25 mouse cellular contexts compared by ENCODE assay signal in genomic region chr16:12309826-12310225, GRCm38 (mm10).
DNase-seq lines count a peak whose midpoint lies in the region; ATAC-seq and TF ChIP-seq lines count a peak whose summit lies in the region.
"Had no signal": no experiment of that assay in that cellular context is flagged by ENCODE, and none has a peak within 500 bp of the region (broad histone marks: within the 10 kb centered on the region; RNA-seq: fewer than 3 reads in every experiment).

No protein-coding gene starts in this region.

- no peaks in the 10 kb centered on the region for H3K4me1 ChIP-seq in kidney, embryonic 14.5 days (ENCODE audit: control insufficient read depth, insufficient read depth, low read length)
- no peaks in the 10 kb centered on the region for H3K4me1 ChIP-seq in kidney, postnatal 0 days (replicated peaks; ENCODE audit: insufficient read depth, low read length)
- 0 out of 2 replicates have a peak, but pooled peaks cover 3% of the 10 kb centered on the region for H3K4me1 ChIP-seq in limb, embryonic 14.5 days (ENCODE audit: control insufficient read depth, insufficient read depth, low read length)
- H3K4me1 ChIP-seq: embryonic facial prominence, embryonic 15.5 days; hindbrain, embryonic 12.5 days; hindbrain, embryonic 15.5 days had no signal

- no peak overlapping the region for H3K27ac ChIP-seq in kidney, embryonic 14.5 days (ENCODE audit: low read depth, low read length)
- H3K27ac ChIP-seq in kidney, postnatal 0 days: no peak overlapping the region
- no peak overlapping the region for H3K27ac ChIP-seq in limb, embryonic 14.5 days (replicated peaks; ENCODE audit: low read depth, low read length)
- H3K27ac ChIP-seq: embryonic facial prominence, embryonic 15.5 days; gastrocnemius, adult 2 months; hindbrain, embryonic 12.5 days; hindbrain, embryonic 15.5 days had no signal

- H3K9ac ChIP-seq in kidney, embryonic 14.5 days (ENCODE audit: low read depth, low read length): no peak overlapping the region
- no peak overlapping the region for H3K9ac ChIP-seq in kidney, postnatal 0 days (ENCODE audit: low read depth, low read length)
- H3K9ac ChIP-seq in limb, embryonic 14.5 days (ENCODE audit: low read depth, low read length, severe bottlenecking): no peak overlapping the region
- H3K9ac ChIP-seq: embryonic facial prominence, embryonic 15.5 days; forebrain, postnatal 0 days; hindbrain, embryonic 12.5 days; hindbrain, embryonic 15.5 days had no signal

- no peak for DNase-seq in kidney, postnatal 25 days
- peak; percentile 36 for DNase-seq in kidney, postnatal 0 days (ENCODE audit: low spot score)
- DNase-seq in kidney, postnatal 14 days: no peak
- peak; percentile 2 for DNase-seq in 3T3-L1 (ENCODE audit: low read depth, low spot score)
- DNase-seq in limb, embryonic 14.5 days (ENCODE audit: low spot score): no peak
- DNase-seq in left cerebral cortex, postnatal 36 days (ENCODE audit: low spot score in 2 of 2): no peak
- DNase-seq: adrenal gland, adult 8-10 months; adrenal gland, postnatal 25 days; cerebellum, adult 11-12 months; cerebellum, adult 8-10 months; cerebellum, postnatal 10 days; cerebellum, postnatal 36 days; embryo, embryonic 11 days; forebrain, postnatal 0 days; gastrocnemius, adult 2 months; gastrocnemius, postnatal 14 days; heart, adult 11 months had no signal

- ATAC-seq in kidney, embryonic 14.5 days (ENCODE audit: low FRiP score, low TSS enrichment): peak; percentile 76; the same call in 1 of the 2 replicates
- ATAC-seq in kidney, postnatal 0 days (replicated peaks; ENCODE audit: low FRiP score, low read depth): peak; percentile 65
- 0 out of 2 replicates have a peak, but pooled peaks have one; percentile 26 for ATAC-seq in limb, embryonic 14.5 days (ENCODE audit: low FRiP score, low read depth)
- ATAC-seq: activated CD4-positive, CD25-positive, alpha-beta regulatory T cell, adult 4 months; CD4-positive, CD25-positive, alpha-beta regulatory T cell, adult 4 months; forebrain, embryonic 14.5 days; forebrain, postnatal 0 days had no signal

- no peak overlapping the region for H3K4me3 ChIP-seq in kidney, embryonic 14.5 days (ENCODE audit: low read length)
- H3K4me3 ChIP-seq in kidney, postnatal 0 days (replicated peaks; ENCODE audit: low read depth, low read length): no peak overlapping the region
- no peak overlapping the region for H3K4me3 ChIP-seq in limb, embryonic 14.5 days (replicated peaks; ENCODE audit: low read length)
- H3K4me3 ChIP-seq: embryonic facial prominence, embryonic 15.5 days; gastrocnemius, adult 2 months; hindbrain, embryonic 12.5 days; hindbrain, embryonic 15.5 days had no signal

- no peaks in the 10 kb centered on the region for H3K36me3 ChIP-seq in kidney, embryonic 14.5 days (ENCODE audit: control insufficient read depth, insufficient read depth, low read length)
- no peaks in the 10 kb centered on the region for H3K36me3 ChIP-seq in kidney, postnatal 0 days (ENCODE audit: insufficient read depth, low read length)
- no peaks in the 10 kb centered on the region for H3K36me3 ChIP-seq in limb, embryonic 14.5 days (ENCODE audit: control insufficient read depth, insufficient read depth, low read length)
- H3K36me3 ChIP-seq: embryonic facial prominence, embryonic 15.5 days; hindbrain, embryonic 12.5 days; hindbrain, embryonic 15.5 days had no signal

- TF ChIP-seq CTCF in kidney, postnatal 0 days (IDR thresholded peaks at IDR 0.05; ENCODE audit: low read depth): no peak

- no peaks in the 10 kb centered on the region for H3K27me3 ChIP-seq in kidney, embryonic 14.5 days (ENCODE audit: control insufficient read depth, insufficient read depth, low read length)
- H3K27me3 ChIP-seq in kidney, postnatal 0 days (ENCODE audit: insufficient read depth, low read length): no peaks in the 10 kb centered on the region
- no peaks in the 10 kb centered on the region for H3K27me3 ChIP-seq in limb, embryonic 14.5 days (ENCODE audit: control insufficient read depth, insufficient read depth, low read length)
- H3K27me3 ChIP-seq: embryonic facial prominence, embryonic 15.5 days; hindbrain, embryonic 12.5 days; hindbrain, embryonic 15.5 days had no signal

- intact Hi-C loops in left cerebral cortex, postnatal 36 days (cut with DNase I): no loop called here

- no peak overlapping the region for H3K4me2 ChIP-seq in kidney, embryonic 14.5 days (replicated peaks; ENCODE audit: low read depth, low read length)
- H3K4me2 ChIP-seq in kidney, postnatal 0 days (ENCODE audit: low read length): no peak overlapping the region
- H3K4me2 ChIP-seq in limb, embryonic 14.5 days (replicated peaks; ENCODE audit: low read depth, low read length, severe bottlenecking): no peak overlapping the region
- H3K4me2 ChIP-seq: embryonic facial prominence, embryonic 15.5 days; heart, embryonic 11.5 days; hindbrain, embryonic 12.5 days; hindbrain, embryonic 15.5 days had no signal

- no peaks in the 10 kb centered on the region for H3K9me3 ChIP-seq in kidney, embryonic 14.5 days (ENCODE audit: control insufficient read depth, low read length)
- no peaks in the 10 kb centered on the region for H3K9me3 ChIP-seq in kidney, postnatal 0 days (replicated peaks; ENCODE audit: low read length)
- H3K9me3 ChIP-seq in limb, embryonic 14.5 days (ENCODE audit: control insufficient read depth, low read length): no peaks in the 10 kb centered on the region
- H3K9me3 ChIP-seq: embryonic facial prominence, embryonic 15.5 days; hindbrain, embryonic 12.5 days; hindbrain, embryonic 15.5 days had no signal

- no peak for TF ChIP-seq POLR2A in limb, embryonic 14.5 days (IDR thresholded peaks at IDR 0.05; ENCODE audit: borderline replicate concordance, extremely low read depth, insufficient read depth, insufficient read length)

Comparison
In these comparisons a context has a peak if more than half of its experiments do, and no peak if none do; other contexts are left out.
1. DNase-seq: peak in kidney, postnatal 0 days (single experiment) and 3T3-L1 (single experiment); none in kidney, postnatal 25 days (0 of 2), kidney, postnatal 14 days (single experiment), limb, embryonic 14.5 days (single experiment) and left cerebral cortex, postnatal 36 days (0 of 2).
2. ATAC-seq: peak in every context shown above with its lines; median percentile 76 in kidney, embryonic 14.5 days; 65 in kidney, postnatal 0 days; 26 in limb, embryonic 14.5 days.